Mouse (Mus musculus) brain, embryonic 14.5 days (tissue): Measurements from ENCODE around the gene Gm14399.
"Not testable (repeated sequence)": the region's sequence is repeated elsewhere in the genome, so short reads cannot be mapped to it uniquely, and the experiment has no call there.

ENCODE experiments used
- CTCF ChIP-seq: fragments of 200-500 bp; IDR thresholded peaks from 2 replicates; pipeline ENCODE4 v1.5.1; 2012; ENCODE audit warnings: inconsistent platforms, mild to moderate bottlenecking, moderate library complexity, borderline replicate concordance; ENCODE audit not compliant: insufficient read depth, insufficient read length; ENCODE audit errors: extremely low read depth
- POLR2A ChIP-seq: fragments of 200-500 bp; IDR thresholded peaks from 2 replicates; pipeline ENCODE4 v1.6.1; 2012; ENCODE audit warnings: mild to moderate bottlenecking, inconsistent platforms, borderline replicate concordance; ENCODE audit not compliant: poor library complexity, insufficient read depth, insufficient read length, severe bottlenecking; ENCODE audit errors: extremely low read depth

DNA sequence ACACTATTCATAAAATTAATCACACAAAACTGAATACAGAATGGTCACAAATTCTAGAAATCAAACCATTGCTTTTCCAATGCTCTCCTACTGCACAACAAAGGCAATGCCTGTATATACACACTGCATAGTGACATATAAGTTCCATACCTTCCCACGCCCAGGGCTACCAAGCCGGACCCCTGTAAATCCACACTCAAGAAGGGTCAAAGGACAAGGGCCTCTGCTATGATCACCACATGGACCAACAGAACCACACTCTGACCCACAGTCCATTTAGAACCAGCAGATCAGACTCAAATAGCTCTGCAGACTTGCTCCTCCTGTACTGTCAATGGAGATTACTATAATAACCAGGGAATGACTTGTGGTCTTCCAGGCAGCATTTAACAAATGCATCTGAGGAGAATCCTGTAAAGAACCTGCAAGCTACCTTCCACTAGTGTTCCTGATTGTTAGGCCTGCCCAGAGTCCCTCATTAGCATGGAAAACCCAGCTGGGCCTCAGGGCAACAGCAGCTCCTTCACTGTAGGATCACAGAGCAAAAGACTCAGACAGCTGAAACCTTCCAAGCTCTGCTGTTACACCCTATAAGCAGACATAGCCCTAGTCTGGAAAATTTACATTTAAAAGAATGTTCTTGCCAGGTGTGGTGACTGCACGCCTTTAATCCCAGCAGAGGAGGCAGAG is 31.2 kb upstream of the Gm14399 start:
- TF ChIP-seq POLR2A, CTCF: not testable (repeated sequence)
